Mouse (Mus musculus) neural tube, embryonic 13.5 days (tissue): ENCODE results near the gene Hist1h3e. TPM values are rescaled to one million over a fixed set of nuclear protein-coding genes. Genes with fewer than 3 reads are reported as not detected.
"Not testable (repeated sequence)": the region's sequence is repeated elsewhere in the genome, so short reads cannot be mapped to it uniquely, and the experiment has no call there.

ENCODE experiments used
- ATAC-seq: fragments of 200-750 bp; cut with Nextera tagmentation; 2 replicates; pipeline ENCODE4 v1.8.0; 2017; ENCODE audit warnings: low read depth, mild to moderate bottlenecking, moderate TSS enrichment, moderate library complexity
- H3K27ac ChIP-seq: fragments of 300-500 bp; sonication (generic); replicated peaks from 2 replicates; pipeline ENCODE4 v1.5.1; 2015; ENCODE audit warnings: moderate library complexity, mild to moderate bottlenecking, inconsistent platforms
- H3K27me3 ChIP-seq: fragments of 300-500 bp; sonication (generic); 2 replicates; pipeline ENCODE4 v1.6.1; 2015; ENCODE audit warnings: mild to moderate bottlenecking, inconsistent platforms
- H3K36me3 ChIP-seq: fragments of 300-500 bp; sonication (generic); 2 replicates; pipeline ENCODE4 v1.6.1; 2015; ENCODE audit warnings: mild to moderate bottlenecking, inconsistent platforms
- H3K4me1 ChIP-seq: fragments of 300-500 bp; sonication (generic); replicated peaks from 2 replicates; pipeline ENCODE4 v1.6.1; 2015; ENCODE audit warnings: inconsistent platforms
- H3K4me2 ChIP-seq: fragments of 300-500 bp; sonication (generic); 2 replicates; pipeline ENCODE4 v1.6.1; 2015; ENCODE audit warnings: inconsistent platforms, mild to moderate bottlenecking, moderate library complexity
- H3K4me3 ChIP-seq: fragments of 300-500 bp; sonication (generic); 2 replicates; pipeline ENCODE4 v1.5.1; 2015; ENCODE audit warnings: mild to moderate bottlenecking, inconsistent platforms
- H3K9ac ChIP-seq: fragments of 300-500 bp; sonication (generic); 2 replicates; pipeline ENCODE4 v1.6.1; 2015; ENCODE audit warnings: moderate library complexity, mild to moderate bottlenecking, inconsistent platforms
- H3K9me3 ChIP-seq: fragments of 300-500 bp; sonication (generic); 2 replicates; pipeline ENCODE4 v1.6.1; 2016; ENCODE audit warnings: inconsistent platforms
- WGBS: fragments of 180-500 bp; shearing (Covaris S2); methylation state at CpG from one replicate; pipeline ENCODE4 v1.1.7; 2015; 5-methylcytosine and 5-hydroxymethylcytosine counted together
- polyA plus RNA-seq: library from polyadenylated mRNA; unstranded; fragments of >200 nt; fragmentation: Nextera tagmentation; extraction: Ambion mirVana; gene quantifications from 2 replicates; pipeline ENCODE4 v1.2.1, GENCODE M21; 2015

Hist1h3e gene
- polyA plus RNA-seq, 1 experiment from 2014 or later: 3.2 TPM

GRCm38 (mm10) chr13:23571022-23571503 lies 8.9 kb upstream of the Hist1h3e start, which contains the start of the genes Hist1h2ae and Hist1h2bg:
Gene Hist1h2ae, minus strand, starts transcription at chr13:23571220.
Gene Hist1h2bg, plus strand, starts transcription at chr13:23571396.
- Histone ChIP-seq H3K27me3 (no peaks in the 10 kb centered on the region), H3K36me3 (no peaks in the 10 kb centered on the region), H3K4me1 (peaks cover 28% of the 10 kb centered on the region), H3K4me2 (peak within 1 kb of the TSS; percentile 81), H3K4me3 (peak within 1 kb of the TSS; percentile 45), H3K27ac (peak within 1 kb of the TSS; percentile 96), H3K9ac (peak within 1 kb of the TSS; percentile 80), H3K9me3 (no peaks in the 10 kb centered on the region)
- 0% methylated on average over 18 of the region's 18 CpGs for WGBS
- peak; percentile 91 for ATAC-seq

- H3K4me1 ChIP-seq: peaks cover 27% of the 10 kb centered on the region
- peak overlapping the region; percentile 96 for H3K27ac ChIP-seq
- peak overlapping the region; percentile 67 for H3K9ac ChIP-seq
- WGBS: 1% methylated on average over 27 of the region's 41 CpGs
- H3K36me3 ChIP-seq, H3K9me3 ChIP-seq, H3K27me3 ChIP-seq: not testable (repeated sequence)
- peak; percentile 30 for ATAC-seq
- H3K4me3 ChIP-seq: peak overlapping the region; percentile 45
- H3K4me2 ChIP-seq: peak overlapping the region; percentile 81
Observed at GRCm38 (mm10) chr13:23570261-23571021, 8.3 kb upstream of the Hist1h3e start.

- Histone ChIP-seq H3K27ac (peak overlapping the region; percentile 98), H3K4me2 (no peak overlapping the region), H3K4me3 (no peak overlapping the region), H3K9ac (no peak overlapping the region), H3K4me1 (peaks cover 3% of the 10 kb centered on the region; the same call in 1 of the 2 replicates), H3K9me3 (no peaks in the 10 kb centered on the region), H3K27me3 (no peaks in the 10 kb centered on the region), H3K36me3 (no peaks in the 10 kb centered on the region)
- no peak for ATAC-seq
- 82% methylated on average over 2 of the region's 2 CpGs for WGBS
Observed at GRCm38 (mm10) chr13:23564482-23564881, 2.3 kb upstream of the Hist1h3e start.

GRCm38 (mm10) chr13:23562699-23563462 lies 712 bp upstream of the Hist1h3e start:
- Histone ChIP-seq H3K27me3 (no peaks in the 10 kb centered on the region), H3K27ac (peak overlapping the region; percentile 98), H3K4me1 (peaks cover 3% of the 10 kb centered on the region; the same call in 1 of the 2 replicates), H3K36me3 (no peaks in the 10 kb centered on the region), H3K9ac (peak overlapping the region; percentile 75), H3K4me3 (peak overlapping the region; percentile 45), H3K4me2 (peak overlapping the region; percentile 75), H3K9me3 (no peaks in the 10 kb centered on the region)
- peak; percentile 57 for ATAC-seq
- 3% methylated on average over 18 of the region's 18 CpGs for WGBS

GRCm38 (mm10) chr13:23561531-23561882 lies 662 bp downstream of the Hist1h3e start:
- 0% methylated on average over 2 of the region's 5 CpGs for WGBS
- not testable (repeated sequence) for H3K36me3 ChIP-seq, H3K27me3 ChIP-seq, H3K9me3 ChIP-seq, ATAC-seq, H3K4me1 ChIP-seq
- H3K4me3 ChIP-seq: peak overlapping the region; percentile 45
- peak overlapping the region; percentile 75 for H3K4me2 ChIP-seq
- peak overlapping the region; percentile 74 for H3K9ac ChIP-seq
- peak overlapping the region; percentile 98 for H3K27ac ChIP-seq

- H3K9ac ChIP-seq: not testable (repeated sequence)
Observed at GRCm38 (mm10) chr13:23560699-23561098, 1.5 kb downstream of the Hist1h3e start.

GRCm38 (mm10) chr13:23556906-23557305 lies 5.3 kb downstream of the Hist1h3e start:
- Histone ChIP-seq H3K4me1 (peaks cover 32% of the 10 kb centered on the region), H3K4me2 (no peak overlapping the region; the same call in 1 of the 2 replicates), H3K36me3 (no peaks in the 10 kb centered on the region), H3K27me3 (no peaks in the 10 kb centered on the region), H3K9me3 (no peaks in the 10 kb centered on the region), H3K27ac (no peak overlapping the region), H3K9ac (0 out of 2 replicates have a peak overlapping the region, but pooled peaks have one; percentile 13), H3K4me3 (no peak overlapping the region)
- no peak for ATAC-seq
- 81% methylated on average over 3 of the region's 3 CpGs for WGBS

More at GRCm38 (mm10) chr13:23560699-23561098, 1.5 kb downstream of the Hist1h3e start:
- not testable (repeated sequence) for H3K27ac ChIP-seq, H3K4me3 ChIP-seq, H3K36me3 ChIP-seq, ATAC-seq, H3K9me3 ChIP-seq, H3K27me3 ChIP-seq
- H3K4me2 ChIP-seq: peak overlapping the region; percentile 26; the same call in 1 of the 2 replicates
- WGBS: 22% methylated on average over 2 of the region's 2 CpGs
- peaks cover 13% of the 10 kb centered on the region for H3K4me1 ChIP-seq

- Histone ChIP-seq H3K9me3 (no peaks in the 10 kb centered on the region), H3K4me3 (peak overlapping the region; percentile 53), H3K4me1 (peaks cover 34% of the 10 kb centered on the region), H3K36me3 (no peaks in the 10 kb centered on the region), H3K27me3 (no peaks in the 10 kb centered on the region), H3K27ac (peak overlapping the region; percentile 93), H3K9ac (peak overlapping the region; percentile 82), H3K4me2 (peak overlapping the region; percentile 100)
- peak; percentile 82 for ATAC-seq
- WGBS: under 1% methylated on average over 18 of the region's 18 CpGs
Observed at GRCm38 (mm10) chr13:23555839-23556416, 6.2 kb downstream of the Hist1h3e start.

GRCm38 (mm10) chr13:23554925-23555838 lies 7.0 kb downstream of the Hist1h3e start:
- WGBS: under 1% methylated on average over 54 of the region's 54 CpGs
- H3K4me1 ChIP-seq: peaks cover 36% of the 10 kb centered on the region
- no peaks in the 10 kb centered on the region for H3K36me3 ChIP-seq
- H3K27ac ChIP-seq: peak overlapping the region; percentile 93
- ATAC-seq: peak; percentile 83
- H3K4me2 ChIP-seq: peak overlapping the region; percentile 100
- H3K9ac ChIP-seq: peak overlapping the region; percentile 82
- no peaks in the 10 kb centered on the region for H3K27me3 ChIP-seq
- H3K9me3 ChIP-seq: no peaks in the 10 kb centered on the region
- H3K4me3 ChIP-seq: peak overlapping the region; percentile 53

- peak overlapping the region; percentile 82 for H3K9ac ChIP-seq
- H3K27me3 ChIP-seq: no peaks in the 10 kb centered on the region
- H3K27ac ChIP-seq: peak overlapping the region; percentile 93
- H3K36me3 ChIP-seq: no peaks in the 10 kb centered on the region
- H3K4me1 ChIP-seq: peaks cover 36% of the 10 kb centered on the region
- peak overlapping the region; percentile 53 for H3K4me3 ChIP-seq
- ATAC-seq: no peak
- H3K4me2 ChIP-seq: peak overlapping the region; percentile 100
- no peaks in the 10 kb centered on the region for H3K9me3 ChIP-seq
- 25% methylated on average over 9 of the region's 9 CpGs for WGBS
Observed at GRCm38 (mm10) chr13:23554393-23554792, 7.8 kb downstream of the Hist1h3e start.

GRCm38 (mm10) chr13:23552962-23553361 lies 9.2 kb downstream of the Hist1h3e start, which contains the start of gene Hist1h1d:
Gene Hist1h1d, plus strand, starts transcription at chr13:23553262.
- Histone ChIP-seq H3K4me3 (no peak within 1 kb of the TSS), H3K4me2 (peak within 1 kb of the TSS; percentile 100), H3K9me3 (no peaks in the 10 kb centered on the region), H3K9ac (peak within 1 kb of the TSS; percentile 82; the same call in 1 of the 2 replicates), H3K27ac (peak within 1 kb of the TSS; percentile 93), H3K27me3 (no peaks in the 10 kb centered on the region), H3K4me1 (peaks cover 36% of the 10 kb centered on the region), H3K36me3 (no peaks in the 10 kb centered on the region)
- no peak for ATAC-seq
